Mouse (Mus musculus) embryo, embryonic 10 days (tissue): ENCODE measurements at regions not wholly inside any gene's neighbourhood (a gene's known extent, or its start where the extent isn't known, plus 50 kb on each side); places are given as distances from the start of the nearest gene placed in this dataset.

ENCODE experiments used
- DNase-seq: peaks from one replicate; pipeline ENCODE4 v3.0.0-alpha.2; 2015; ENCODE audit warnings: low spot score

- DNase-seq: no peak
Observed at GRCm38 (mm10) chr14:54185265-54185830, 68.6 kb downstream of the Dad1 start.

- DNase-seq: no peak
Observed at GRCm38 (mm10) chr14:54183873-54184272, 70.0 kb downstream of the Dad1 start.

- no peak for DNase-seq
Observed at GRCm38 (mm10) chr14:54182838-54183237, 71.1 kb downstream of the Dad1 start.

- DNase-seq: no peak
Observed at GRCm38 (mm10) chr14:54181306-54181705, 72.6 kb downstream of the Dad1 start.

- DNase-seq: no peak
Observed at GRCm38 (mm10) chr14:54180754-54181153, 73.2 kb downstream of the Dad1 start.

- no peak for DNase-seq
Observed at GRCm38 (mm10) chr14:54180271-54180670, 73.6 kb downstream of the Dad1 start.

GRCm38 (mm10) chr14:54178856-54179255 is 75.0 kb downstream of the Dad1 start:
- no peak for DNase-seq

- no peak for DNase-seq
Observed at GRCm38 (mm10) chr14:54176469-54176868, 77.4 kb downstream of the Dad1 start.

GRCm38 (mm10) chr14:54175476-54175875 is 78.4 kb downstream of the Dad1 start:
- DNase-seq: no peak

GRCm38 (mm10) chr14:54173316-54173715 is 80.6 kb downstream of the Dad1 start:
- DNase-seq: no peak

- DNase-seq: no peak
Observed at GRCm38 (mm10) chr14:54169254-54169653, 84.7 kb downstream of the Dad1 start.

GRCm38 (mm10) chr14:54168414-54168931 is 85.4 kb downstream of the Dad1 start:
- no peak for DNase-seq

- DNase-seq: no peak
Observed at GRCm38 (mm10) chr14:54166057-54166456, 87.8 kb downstream of the Dad1 start.

GRCm38 (mm10) chr14:54164874-54165273 is 89.0 kb downstream of the Dad1 start:
- no peak for DNase-seq

GRCm38 (mm10) chr14:54161916-54162315 is 92.0 kb downstream of the Dad1 start:
- DNase-seq: no peak

GRCm38 (mm10) chr14:54161206-54161605 is 92.7 kb downstream of the Dad1 start:
- DNase-seq: no peak

- DNase-seq: no peak
Observed at GRCm38 (mm10) chr14:54159816-54160215, 94.1 kb downstream of the Dad1 start.

GRCm38 (mm10) chr14:54158214-54158965 is 95.5 kb downstream of the Dad1 start:
- DNase-seq: no peak

GRCm38 (mm10) chr14:54156536-54156935 is 97.4 kb downstream of the Dad1 start:
- DNase-seq: no peak

GRCm38 (mm10) chr14:54152485-54153235 is 101.2 kb downstream of the Dad1 start:
- DNase-seq: peak; percentile 69

GRCm38 (mm10) chr14:54151921-54152320 is 102.0 kb downstream of the Dad1 start:
- DNase-seq: no peak

- DNase-seq: no peak
Observed at GRCm38 (mm10) chr14:54151272-54151671, 102.6 kb downstream of the Dad1 start.

- no peak for DNase-seq
Observed at GRCm38 (mm10) chr14:54150221-54150620, 103.7 kb downstream of the Dad1 start.
